Mouse (Mus musculus): ENCODE results near the gene Plp1. TPM values are rescaled to one million over a fixed set of nuclear protein-coding genes. Genes with fewer than 3 reads are reported as not detected.

The Plp1 gene
- total RNA-seq (2021): 1,000 to 10,000 TPM in 1 of 2 experiments, 100 to 1,000 TPM in 1; 788 to 1,170 TPM

GRCm38 (mm10) chrX:136822371-136822770, at the start of gene Plp1:
Gene Plp1 (plus strand): TSS chrX:136822671.
- DNase-seq (ENCODE audit: low spot score in 2 of 2): no peak
- intact Hi-C loops (cut with DNase I): loop anchor here (5.0 kb wide), 1 partner anchor 60 kb away; no protein-coding TSS in a partner anchor

- intact Hi-C loops (cut with DNase I): no loop called here
- no peak for DNase-seq (ENCODE audit: low spot score in 2 of 2)
These were observed 49.4 kb upstream of the Plp1 start for GRCm38 (mm10) chrX:136773035-136773434.

GRCm38 (mm10) chrX:136778046-136778445, 44.4 kb upstream of the Plp1 start:
- intact Hi-C loops (cut with DNase I): no loop called here
- DNase-seq (ENCODE audit: low spot score in 2 of 2): no peak

- intact Hi-C loops (cut with DNase I): no loop called here
- DNase-seq (ENCODE audit: low spot score in 2 of 2): no peak
These were observed 43.2 kb upstream of the Plp1 start for GRCm38 (mm10) chrX:136779262-136779661.

GRCm38 (mm10) chrX:136780041-136780440, 42.4 kb upstream of the Plp1 start, which contains the start of gene Glra4:
Gene Glra4 (minus strand): TSS chrX:136780141.
- DNase-seq (ENCODE audit: low spot score in 2 of 2): no peak
- intact Hi-C loops (cut with DNase I): no loop called here

- intact Hi-C loops (cut with DNase I): no loop called here
- no peak for DNase-seq (ENCODE audit: low spot score in 2 of 2)
These were observed 33.0 kb upstream of the Plp1 start for GRCm38 (mm10) chrX:136789446-136789845.

GRCm38 (mm10) chrX:136797223-136797622, 25.2 kb upstream of the Plp1 start:
- DNase-seq (ENCODE audit: low spot score in 2 of 2): no peak
- intact Hi-C loops (cut with DNase I): no loop called here

GRCm38 (mm10) chrX:136819752-136820151, 2.7 kb upstream of the Plp1 start:
- intact Hi-C loops (cut with DNase I): loop anchor here (2.0 to 5.0 kb wide), 2 partner anchors 57 to 77 kb away; partner anchors contain the start of gene Morf4l2
- DNase-seq (ENCODE audit: low spot score in 2 of 2): no peak

GRCm38 (mm10) chrX:136820250-136820649, 2.2 kb upstream of the Plp1 start:
- intact Hi-C loops (cut with DNase I): loop anchor here (2.0 to 5.0 kb wide), 2 partner anchors 58 to 77 kb away; partner anchors contain the start of gene Morf4l2

GRCm38 (mm10) chrX:136825016-136825415, 2.5 kb downstream of the Plp1 start:
- intact Hi-C loops (cut with DNase I): no loop called here
- DNase-seq (ENCODE audit: low spot score in 2 of 2): no peak

More at GRCm38 (mm10) chrX:136820250-136820649, 2.2 kb upstream of the Plp1 start:
- peak; percentile 66 to 71 for DNase-seq (ENCODE audit: low spot score in 2 of 2)

- intact Hi-C loops (cut with DNase I): no loop called here
- no peak for DNase-seq (ENCODE audit: low spot score in 2 of 2)
These were observed 6.1 kb downstream of the Plp1 start for GRCm38 (mm10) chrX:136828610-136829009.

- intact Hi-C loops (cut with DNase I): no loop called here
- no peak for DNase-seq (ENCODE audit: low spot score in 2 of 2)
These were observed 27.8 kb downstream of the Plp1 start for GRCm38 (mm10) chrX:136850300-136850699.

- intact Hi-C loops (cut with DNase I): no loop called here
- DNase-seq (ENCODE audit: low spot score in 2 of 2): peak; percentile 45 to 62
These were observed 45.9 kb downstream of the Plp1 start, which contains the start of gene Rab9b for GRCm38 (mm10) chrX:136868061-136869040. Gene Rab9b (minus strand): TSS chrX:136868755.

Other genes starting within 250 kb of the Plp1 start
- 100 to 1,000 TPM; 151 to 173 TPM for gene Tceal3, start 231.8 kb upstream of the Plp1 start, total RNA-seq (2021)
- 10 to 100 TPM; 13.7 to 14.8 TPM for gene Tceal1, start 114.7 kb upstream of the Plp1 start, total RNA-seq (2021)
- 100 to 1,000 TPM; 322 to 343 TPM for gene Morf4l2, start 79.0 kb upstream of the Plp1 start, total RNA-seq (2021)
- gene Glra4, start 42.5 kb upstream of the Plp1 start, total RNA-seq (2021): not detected
- 10 to 100 TPM; 12.1 to 19.6 TPM for gene Rab9b, start 46.1 kb downstream of the Plp1 start, total RNA-seq (2021)
- gene H2bfm, start 104.7 kb downstream of the Plp1 start, total RNA-seq (2021): not detected
- 10 to 100 TPM in 1 of 2 experiments, 1 to 10 TPM in 1; 7.2 to 23.5 TPM for gene Tmsb15b2, start 152.8 kb downstream of the Plp1 start, total RNA-seq (2021)
- 1 to 10 TPM; 2.2 to 4.6 TPM for gene Tmsb15l, start 154.2 kb downstream of the Plp1 start, total RNA-seq (2021)
- gene Tmsb15b1, start 154.2 kb downstream of the Plp1 start, total RNA-seq (2021): 1 to 10 TPM; 1.5 to 4.5 TPM
- gene Zcchc18, start 170.5 kb downstream of the Plp1 start, total RNA-seq (2021): 100 to 1,000 TPM; 248 to 256 TPM
- gene Slc25a53, start 215.6 kb downstream of the Plp1 start, total RNA-seq (2021): 10 to 100 TPM; 21.7 to 33.0 TPM
- gene Fam199x, start 226.9 kb downstream of the Plp1 start, total RNA-seq (2021): 1 to 10 TPM; 8.3 to 9.7 TPM

All from left cerebral cortex, postnatal 36 days (tissue).